Mouse (Mus musculus) forebrain, embryonic 11.5 days (tissue): ENCODE data around the gene Slc2a8. TPM values are rescaled to one million over a fixed set of nuclear protein-coding genes. Genes with fewer than 3 reads are reported as not detected.
"Not testable (repeated sequence)": the region's sequence is repeated elsewhere in the genome, so short reads cannot be mapped to it uniquely, and the experiment has no call there.

Experiments used
- ATAC-seq: fragments of 200-750 bp; cut with Nextera tagmentation; replicated peaks from 2 replicates; pipeline ENCODE4 v1.8.0; 2017; ENCODE audit warnings: moderate TSS enrichment; ENCODE audit not compliant: low FRiP score
- DNase-seq: peaks from one replicate; pipeline ENCODE4 v3.0.0-alpha.2; 2017; ENCODE audit warnings: low spot score
- H3K27ac ChIP-seq: fragments of 300-500 bp; sonication (generic); 2 replicates; pipeline ENCODE4 v1.5.1; 2014; ENCODE audit warnings: low read depth, low read length
- H3K27me3 ChIP-seq: fragments of 300-500 bp; sonication (generic); 2 replicates; pipeline ENCODE4 v1.6.1; 2014; ENCODE audit warnings: mild to moderate bottlenecking, low read length, mixed read lengths; ENCODE audit not compliant: control insufficient read depth, insufficient read depth
- H3K36me3 ChIP-seq: fragments of 300-500 bp; sonication (generic); 2 replicates; pipeline ENCODE4 v1.6.1; 2014; ENCODE audit warnings: mild to moderate bottlenecking, low read length, moderate library complexity, mixed read lengths; ENCODE audit not compliant: control insufficient read depth, insufficient read depth
- H3K4me1 ChIP-seq: fragments of 300-500 bp; sonication (generic); replicated peaks from 2 replicates; pipeline ENCODE4 v1.6.1; 2014; ENCODE audit warnings: low read length, mixed read lengths; ENCODE audit not compliant: control insufficient read depth, insufficient read depth
- H3K4me2 ChIP-seq: fragments of 300-500 bp; sonication (generic); 2 replicates; pipeline ENCODE4 v1.6.1; 2014; ENCODE audit warnings: low read depth, mild to moderate bottlenecking, low read length, moderate library complexity, mixed read lengths; ENCODE audit not compliant: severe bottlenecking
- H3K4me3 ChIP-seq: fragments of 300-500 bp; sonication (generic); 2 replicates; pipeline ENCODE4 v1.5.1; 2014; ENCODE audit warnings: low read depth, low read length
- H3K9ac ChIP-seq: fragments of 300-500 bp; sonication (generic); 2 replicates; pipeline ENCODE4 v1.6.1; 2014; ENCODE audit warnings: low read length
- H3K9me3 ChIP-seq: fragments of 300-500 bp; sonication (generic); 2 replicates; pipeline ENCODE4 v1.6.1; 2016; ENCODE audit warnings: low read length, mixed read lengths; ENCODE audit not compliant: control insufficient read depth
- WGBS: fragments of 180-500 bp; shearing (Covaris S2); extraction: QIAGEN DNeasy Blood & Tissue Kit; methylation state at CpG from one replicate; pipeline ENCODE4 v1.1.7; 2014; 5-methylcytosine and 5-hydroxymethylcytosine counted together
- polyA plus RNA-seq: library from polyadenylated mRNA; unstranded; fragments of >200 nt; fragmentation: Nextera tagmentation; extraction: Ambion mirVana; gene quantifications from 2 replicates; pipeline ENCODE4 v1.2.1, GENCODE M21; 2014

Slc2a8 gene
- polyA plus RNA-seq, result 11.8 and 13.4 TPM in 2 replicates

DNA sequence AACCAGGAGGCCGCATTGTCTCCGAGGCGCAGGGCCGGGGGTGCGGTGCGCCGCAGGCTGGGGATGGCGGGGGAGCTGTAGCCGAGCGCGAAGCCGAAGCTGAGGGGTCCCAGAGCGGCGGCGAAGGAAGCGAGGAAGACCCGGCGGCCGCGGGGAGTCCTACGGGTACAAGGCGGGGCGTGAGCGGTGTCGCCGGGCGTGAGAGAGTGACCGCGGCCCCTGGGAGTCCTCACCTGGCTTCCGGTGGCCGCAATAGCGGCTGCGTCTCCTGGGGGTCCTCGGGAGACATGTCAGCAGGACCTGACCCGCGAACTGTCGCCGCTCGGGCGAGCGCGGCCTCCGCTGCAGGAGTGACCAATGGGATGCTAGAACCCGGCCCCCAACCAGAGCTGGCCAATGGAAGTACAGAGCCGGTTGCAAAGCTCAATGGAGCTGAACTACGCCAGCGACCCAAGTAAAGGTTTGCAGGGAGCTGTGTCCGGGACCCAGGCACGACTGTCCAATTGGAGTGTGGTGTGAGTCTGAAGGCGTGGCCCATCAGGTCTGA, at the start of gene Slc2a8:
Slc2a8 (minus strand) TSS at position 359 of the 547 bp plus-strand sequence.
- WGBS, result 1% methylated on average over 46 of the region's 50 CpGs
- Histone ChIP-seq H3K27me3 (no peaks in the 10 kb centered on the region), H3K4me3 (peak within 1 kb of the TSS; percentile 69), H3K4me2 (peak within 1 kb of the TSS; percentile 100), H3K9ac (peak within 1 kb of the TSS; percentile 80), H3K27ac (no peak within 1 kb of the TSS), H3K36me3 (no peaks in the 10 kb centered on the region), H3K4me1 (peaks cover 8% of the 10 kb centered on the region), H3K9me3 (no peaks in the 10 kb centered on the region)
- ATAC-seq, result peak; percentile 99
- DNase-seq, result peak; percentile 95

GRCm38 (mm10) chr2:33025040-33025439, 43.2 kb upstream of the Slc2a8 start:
- Histone ChIP-seq H3K9me3 (no peaks in the 10 kb centered on the region), H3K36me3 (no peaks in the 10 kb centered on the region), H3K4me3 (no peak overlapping the region), H3K27me3 (no peaks in the 10 kb centered on the region), H3K27ac (no peak overlapping the region), H3K9ac (no peak overlapping the region), H3K4me2 (no peak overlapping the region), H3K4me1 (no peaks in the 10 kb centered on the region)
- no peak for ATAC-seq
- DNase-seq, result no peak
- WGBS, result 89% methylated on average over 4 of the region's 4 CpGs

- no peak for ATAC-seq
Measured at GRCm38 (mm10) chr2:33024564-33024963, 42.7 kb upstream of the Slc2a8 start.

GRCm38 (mm10) chr2:33022846-33023245, 41.0 kb upstream of the Slc2a8 start:
- H3K27ac ChIP-seq, result no peak overlapping the region
- H3K4me2 ChIP-seq, result no peak overlapping the region
- H3K9me3 ChIP-seq, result no peaks in the 10 kb centered on the region
- H3K4me3 ChIP-seq, result no peak overlapping the region
- DNase-seq (no peak), ATAC-seq (no peak)
- H3K9ac ChIP-seq, result no peak overlapping the region
- WGBS, result 81% methylated on average over 6 of the region's 6 CpGs
- no peaks in the 10 kb centered on the region for H3K4me1 ChIP-seq
- no peaks in the 10 kb centered on the region for H3K36me3 ChIP-seq
- H3K27me3 ChIP-seq, result no peaks in the 10 kb centered on the region

More at GRCm38 (mm10) chr2:33024564-33024963, 42.7 kb upstream of the Slc2a8 start:
- H3K27me3 ChIP-seq, result no peaks in the 10 kb centered on the region
- no peaks in the 10 kb centered on the region for H3K4me1 ChIP-seq
- no peak overlapping the region for H3K9ac ChIP-seq
- H3K4me2 ChIP-seq, result no peak overlapping the region
- H3K4me3 ChIP-seq, result no peak overlapping the region
- H3K9me3 ChIP-seq, result no peaks in the 10 kb centered on the region
- no peak overlapping the region for H3K27ac ChIP-seq
- DNase-seq, result no peak
- WGBS, result 75% methylated on average over 10 of the region's 10 CpGs
- H3K36me3 ChIP-seq, result no peaks in the 10 kb centered on the region

DNA sequence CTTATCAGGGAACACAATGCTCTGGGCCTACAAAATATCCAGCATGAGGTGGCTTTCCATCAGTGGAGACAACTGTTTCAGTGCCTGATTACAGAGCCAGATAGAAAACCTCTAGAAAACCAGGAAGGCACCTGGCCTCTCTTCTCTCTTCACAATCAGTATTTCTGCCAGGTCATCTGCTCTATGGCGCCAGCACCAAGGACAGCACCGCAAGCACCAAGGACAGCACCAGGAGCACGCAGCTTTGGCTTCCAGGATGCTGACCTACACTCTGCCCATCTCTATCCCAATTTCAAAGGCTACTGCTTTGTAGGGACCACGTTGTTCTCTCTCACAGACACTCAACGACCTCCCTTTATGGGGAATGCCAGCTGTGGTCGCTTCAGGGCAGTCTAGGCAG, 36.1 kb upstream of the Slc2a8 start:
- ATAC-seq, result no peak
- no peaks in the 10 kb centered on the region for H3K36me3 ChIP-seq
- H3K4me3 ChIP-seq, result no peak overlapping the region
- no peak overlapping the region for H3K9ac ChIP-seq
- H3K27ac ChIP-seq, result no peak overlapping the region
- H3K9me3 ChIP-seq, result no peaks in the 10 kb centered on the region
- WGBS, result 10% methylated on average over 6 of the region's 6 CpGs
- no peaks in the 10 kb centered on the region for H3K27me3 ChIP-seq
- H3K4me1 ChIP-seq, result no peaks in the 10 kb centered on the region
- DNase-seq, result peak; percentile 69
- no peak overlapping the region for H3K4me2 ChIP-seq

- H3K4me2 ChIP-seq, result no peak overlapping the region
- ATAC-seq, result no peak
- H3K36me3 ChIP-seq, result no peaks in the 10 kb centered on the region
- H3K9ac ChIP-seq, result no peak overlapping the region
- no peak for DNase-seq
- 77% methylated on average over 2 of the region's 2 CpGs for WGBS
- no peak overlapping the region for H3K4me3 ChIP-seq
- H3K4me1 ChIP-seq, result no peaks in the 10 kb centered on the region
- no peaks in the 10 kb centered on the region for H3K9me3 ChIP-seq
- no peaks in the 10 kb centered on the region for H3K27me3 ChIP-seq
- H3K27ac ChIP-seq, result no peak overlapping the region
Measured at GRCm38 (mm10) chr2:33017191-33017590, 35.3 kb upstream of the Slc2a8 start.

GRCm38 (mm10) chr2:33014877-33015276, 33.0 kb upstream of the Slc2a8 start:
- Histone ChIP-seq H3K27ac (no peak overlapping the region), H3K4me2 (no peak overlapping the region), H3K9ac (no peak overlapping the region), H3K4me1 (no peaks in the 10 kb centered on the region), H3K27me3 (no peaks in the 10 kb centered on the region), H3K9me3 (no peaks in the 10 kb centered on the region), H3K4me3 (no peak overlapping the region), H3K36me3 (no peaks in the 10 kb centered on the region)
- DNase-seq (no peak), ATAC-seq (no peak)
- WGBS, result 82% methylated on average over 5 of the region's 5 CpGs

- H3K4me3 ChIP-seq, H3K4me2 ChIP-seq, H3K27me3 ChIP-seq, DNase-seq, H3K4me1 ChIP-seq, H3K36me3 ChIP-seq, H3K9ac ChIP-seq, H3K27ac ChIP-seq, ATAC-seq, H3K9me3 ChIP-seq: not testable (repeated sequence)
- WGBS, result 83% methylated on average over 4 of the region's 4 CpGs
Measured at GRCm38 (mm10) chr2:33009055-33009454, 27.2 kb upstream of the Slc2a8 start.

- Histone ChIP-seq H3K4me2 (no peak overlapping the region), H3K4me1 (no peaks in the 10 kb centered on the region), H3K9me3 (no peaks in the 10 kb centered on the region), H3K27me3 (no peaks in the 10 kb centered on the region), H3K36me3 (no peaks in the 10 kb centered on the region), H3K27ac (no peak overlapping the region), H3K4me3 (no peak overlapping the region), H3K9ac (no peak overlapping the region)
- DNase-seq (no peak), ATAC-seq (no peak)
- WGBS, result 80% methylated on average over 5 of the region's 5 CpGs
Measured at GRCm38 (mm10) chr2:33005041-33005440, 23.2 kb upstream of the Slc2a8 start.
